Mouse (Mus musculus) forebrain, embryonic 12.5 days (tissue): ENCODE measurements around the gene Defa28. TPM values are rescaled to one million over a fixed set of nuclear protein-coding genes. Genes with fewer than 3 reads are reported as not detected.
"Not testable (repeated sequence)": the region's sequence is repeated elsewhere in the genome, so short reads cannot be mapped to it uniquely, and the experiment has no call there.

Experiments used
- ATAC-seq: fragments of 200-750 bp; cut with Nextera tagmentation; 2 replicates; pipeline ENCODE4 v1.8.0; 2017; ENCODE audit warnings: moderate TSS enrichment; ENCODE audit not compliant: low FRiP score
- H3K27ac ChIP-seq: fragments of 300-500 bp; sonication (generic); 2 replicates; pipeline ENCODE4 v1.5.1; 2016; ENCODE audit warnings: mild to moderate bottlenecking
- H3K27me3 ChIP-seq: fragments of 300-500 bp; sonication (generic); 2 replicates; pipeline ENCODE4 v1.6.1; 2016; ENCODE audit warnings: mild to moderate bottlenecking
- H3K36me3 ChIP-seq: fragments of 300-500 bp; sonication (generic); replicated peaks from 2 replicates; pipeline ENCODE4 v1.6.1; 2016; ENCODE audit warnings: mild to moderate bottlenecking
- H3K4me1 ChIP-seq: fragments of 300-500 bp; sonication (generic); 2 replicates; pipeline ENCODE4 v1.6.1; 2016
- H3K4me2 ChIP-seq: fragments of 300-500 bp; sonication (generic); 2 replicates; pipeline ENCODE4 v1.6.1; 2016; ENCODE audit warnings: mild to moderate bottlenecking, moderate library complexity
- H3K4me3 ChIP-seq: fragments of 300-500 bp; sonication (generic); replicated peaks from 2 replicates; pipeline ENCODE4 v1.5.1; 2016; ENCODE audit warnings: mild to moderate bottlenecking
- H3K9ac ChIP-seq: fragments of 300-500 bp; sonication (generic); 2 replicates; pipeline ENCODE4 v1.6.1; 2016; ENCODE audit warnings: mild to moderate bottlenecking
- H3K9me3 ChIP-seq: fragments of 300-500 bp; sonication (generic); 2 replicates; pipeline ENCODE4 v1.6.1; 2016
- WGBS: fragments of 180-500 bp; shearing (Covaris S2); methylation state at CpG from one replicate; pipeline ENCODE4 v1.1.7; 2016; 5-methylcytosine and 5-hydroxymethylcytosine counted together
- polyA plus RNA-seq: library from polyadenylated mRNA; unstranded; fragments of >200 nt; fragmentation: Nextera tagmentation; extraction: Ambion mirVana; gene quantifications from 2 replicates; pipeline ENCODE4 v1.2.1, GENCODE M21; 2016

Gene Defa28
- not detected in 2 replicates for polyA plus RNA-seq

- not testable (repeated sequence) for H3K4me1 ChIP-seq, H3K27ac ChIP-seq, ATAC-seq, H3K4me3 ChIP-seq, H3K4me2 ChIP-seq, H3K36me3 ChIP-seq, H3K27me3 ChIP-seq, H3K9ac ChIP-seq, H3K9me3 ChIP-seq
- WGBS: no CpG with 5 or more reads among the region's 1 CpGs
Measured at GRCm38 (mm10) chr8:21582706-21583105, at the start of gene Defa28. Gene Defa28 (plus strand): TSS chr8:21583006.

DNA sequence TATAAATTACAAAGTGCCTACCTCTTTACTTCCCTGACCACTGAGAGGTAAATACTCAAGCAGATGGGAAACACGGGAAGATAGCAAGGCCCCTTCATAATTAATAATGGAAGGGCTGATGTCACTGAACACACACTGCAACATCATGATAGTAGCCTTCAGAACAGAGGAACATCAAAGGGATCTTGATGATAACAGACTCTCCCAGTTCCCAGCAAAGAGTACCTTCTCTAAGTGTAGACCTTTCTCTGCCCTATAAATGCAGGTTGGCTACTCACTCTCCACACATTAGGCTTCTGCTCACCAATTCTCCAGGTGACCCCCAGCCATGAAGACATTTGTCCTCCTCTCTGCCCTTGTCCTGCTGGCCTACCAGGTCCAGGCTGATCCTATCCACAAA lies 17.7 kb upstream of the Defa28 start, which contains the start of gene Defa37:
TSS of gene Defa37 (plus strand) at position 301 of the 400 bp plus-strand sequence.
- ATAC-seq, H3K27ac ChIP-seq, H3K9ac ChIP-seq, H3K4me1 ChIP-seq, H3K27me3 ChIP-seq, H3K36me3 ChIP-seq, H3K4me2 ChIP-seq, H3K9me3 ChIP-seq, H3K4me3 ChIP-seq: not testable (repeated sequence)
- no CpG with 5 or more reads among the region's 1 CpGs for WGBS

- ATAC-seq, H3K9ac ChIP-seq, H3K27ac ChIP-seq, H3K9me3 ChIP-seq, H3K4me1 ChIP-seq, H3K4me3 ChIP-seq, H3K4me2 ChIP-seq, H3K36me3 ChIP-seq, H3K27me3 ChIP-seq: not testable (repeated sequence)
- WGBS: no CpG with 5 or more reads among the region's 1 CpGs
Measured at GRCm38 (mm10) chr8:21594408-21594807, 11.6 kb downstream of the Defa28 start, which contains the start of gene Gm7861. Gene Gm7861 (minus strand): TSS chr8:21594508.

DNA sequence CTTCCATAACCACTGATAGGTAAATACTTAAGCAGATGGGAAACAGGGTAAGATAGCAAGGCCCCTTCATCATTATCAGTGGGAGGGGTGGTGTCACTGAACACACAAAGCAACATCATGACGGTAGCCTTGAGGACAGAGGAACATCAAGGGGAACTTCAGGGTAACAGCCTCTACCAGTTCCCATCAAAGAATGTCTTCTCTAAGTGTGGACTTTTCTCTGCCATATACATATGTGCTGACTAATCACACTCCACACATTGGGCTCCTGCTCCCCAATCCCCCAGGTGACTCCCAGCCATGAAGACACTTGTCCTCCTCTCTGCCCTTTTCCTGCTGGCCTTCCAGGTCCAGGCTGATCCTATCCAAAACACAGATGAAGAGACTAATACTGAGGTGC lies 35.1 kb downstream of the Defa28 start, which contains the start of gene Defa26:
TSS of gene Defa26 (plus strand) at position 301 of the 400 bp plus-strand sequence.
- not testable (repeated sequence) for H3K27ac ChIP-seq, H3K9ac ChIP-seq, H3K4me1 ChIP-seq, H3K9me3 ChIP-seq, ATAC-seq, H3K4me2 ChIP-seq, H3K4me3 ChIP-seq, H3K36me3 ChIP-seq, H3K27me3 ChIP-seq
- 100% methylated on average over 1 of the region's 1 CpGs for WGBS

Other genes with a start within 250 kb of the Defa28 start
- not detected in 2 replicates for gene Defa2, start 204.5 kb upstream of the Defa28 start, polyA plus RNA-seq
- not detected in 2 replicates for gene Defa33, start 191.2 kb upstream of the Defa28 start, polyA plus RNA-seq
- not detected in 2 replicates for gene Defa36, start 155.6 kb upstream of the Defa28 start, polyA plus RNA-seq
- not detected in 2 replicates for gene Gm7849, start 126.4 kb upstream of the Defa28 start, polyA plus RNA-seq
- gene Defa20, start 73.7 kb upstream of the Defa28 start, polyA plus RNA-seq: not detected in 2 replicates
- gene Defa32, start 54.0 kb upstream of the Defa28 start, polyA plus RNA-seq: not detected in 2 replicates
- not detected in 2 replicates for gene Defa37, start 17.6 kb upstream of the Defa28 start, polyA plus RNA-seq
- not detected in 2 replicates for gene Gm7861, start 11.5 kb downstream of the Defa28 start, polyA plus RNA-seq
- gene Defa26, start 35.2 kb downstream of the Defa28 start, polyA plus RNA-seq: not detected in 2 replicates
- not detected in 2 replicates for gene Defa17, start 72.8 kb downstream of the Defa28 start, polyA plus RNA-seq
- not detected in 2 replicates for gene Defa34, start 82.8 kb downstream of the Defa28 start, polyA plus RNA-seq
- not detected in 2 replicates for gene AY761184, start 120.6 kb downstream of the Defa28 start, polyA plus RNA-seq
- gene Defa24, start 151.5 kb downstream of the Defa28 start, polyA plus RNA-seq: not detected in 2 replicates
- gene Defb50, start 240.5 kb downstream of the Defa28 start, polyA plus RNA-seq: not detected in 2 replicates